Mouse (Mus musculus): ENCODE results near the gene Igf2bp3.
A peak's percentile ranks its signal among the peaks of the same experiment; 100 is the strongest.

Igf2bp3 gene

DNA sequence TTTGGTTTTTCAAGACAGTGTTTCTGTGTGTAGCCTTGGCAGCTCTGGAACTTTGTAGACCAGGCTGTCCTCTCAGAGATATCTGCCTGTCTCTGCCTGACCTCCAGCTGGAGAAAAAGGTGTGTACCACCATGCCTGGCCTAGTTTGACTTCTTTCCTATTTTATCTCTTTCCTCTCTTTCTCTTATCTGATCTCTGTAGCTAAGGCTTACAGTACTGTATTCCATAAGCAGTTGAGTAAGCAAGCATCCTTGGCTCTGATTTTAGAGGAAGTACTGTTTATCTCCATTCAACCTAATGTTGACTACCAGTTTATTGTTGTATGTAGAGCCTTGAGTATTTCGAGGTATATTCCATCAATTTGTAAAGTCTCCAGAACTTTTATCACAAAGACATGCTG lies 135.4 kb downstream of the Igf2bp3 start:
- DNase-seq (ENCODE audit: inconsistent age in 2 of 2, low spot score in 1 of 2) = no peak

DNA sequence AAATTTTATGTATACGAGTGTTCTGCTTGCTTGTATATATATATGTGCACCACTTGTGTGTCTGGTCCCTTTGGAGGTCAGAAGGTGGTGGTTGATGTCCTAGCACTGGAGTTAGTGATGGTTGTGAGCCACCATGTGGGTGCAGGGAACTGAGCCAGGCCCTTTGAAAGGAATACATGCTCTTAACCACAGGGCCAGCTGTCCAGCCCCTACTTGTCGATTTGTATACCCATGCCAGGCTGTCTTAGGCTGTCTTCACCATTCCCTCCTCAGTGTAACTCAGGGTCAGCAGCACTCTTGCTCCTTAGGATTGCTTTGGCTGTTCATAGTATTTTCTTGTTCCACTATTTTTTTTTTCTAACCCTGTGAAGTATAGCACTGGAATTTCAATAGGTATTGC lies 136.9 kb downstream of the Igf2bp3 start:
- no peak for DNase-seq (ENCODE audit: inconsistent age in 2 of 2, low spot score in 1 of 2)

DNA sequence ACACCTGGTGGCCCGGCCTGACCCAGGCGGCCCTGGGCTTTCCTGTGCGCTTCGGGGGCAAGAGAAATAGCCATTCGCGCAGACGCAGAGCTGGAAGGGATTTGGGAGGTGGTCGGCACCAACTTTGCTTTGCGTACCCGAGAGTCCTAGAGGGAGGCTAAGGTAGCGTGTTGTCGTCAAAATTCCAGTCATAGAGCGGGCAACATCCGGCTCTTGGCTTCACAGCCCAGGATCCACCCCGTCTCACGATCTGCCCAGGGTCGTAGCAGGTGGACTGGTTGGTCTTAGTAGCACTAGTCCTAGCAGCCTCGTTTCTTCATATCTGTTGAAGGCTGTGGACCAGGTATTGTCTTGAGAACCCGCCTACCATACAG lies 140.7 kb downstream of the Igf2bp3 start:
- DNase-seq (ENCODE audit: inconsistent age in 2 of 2, low spot score in 1 of 2) = no peak

DNA sequence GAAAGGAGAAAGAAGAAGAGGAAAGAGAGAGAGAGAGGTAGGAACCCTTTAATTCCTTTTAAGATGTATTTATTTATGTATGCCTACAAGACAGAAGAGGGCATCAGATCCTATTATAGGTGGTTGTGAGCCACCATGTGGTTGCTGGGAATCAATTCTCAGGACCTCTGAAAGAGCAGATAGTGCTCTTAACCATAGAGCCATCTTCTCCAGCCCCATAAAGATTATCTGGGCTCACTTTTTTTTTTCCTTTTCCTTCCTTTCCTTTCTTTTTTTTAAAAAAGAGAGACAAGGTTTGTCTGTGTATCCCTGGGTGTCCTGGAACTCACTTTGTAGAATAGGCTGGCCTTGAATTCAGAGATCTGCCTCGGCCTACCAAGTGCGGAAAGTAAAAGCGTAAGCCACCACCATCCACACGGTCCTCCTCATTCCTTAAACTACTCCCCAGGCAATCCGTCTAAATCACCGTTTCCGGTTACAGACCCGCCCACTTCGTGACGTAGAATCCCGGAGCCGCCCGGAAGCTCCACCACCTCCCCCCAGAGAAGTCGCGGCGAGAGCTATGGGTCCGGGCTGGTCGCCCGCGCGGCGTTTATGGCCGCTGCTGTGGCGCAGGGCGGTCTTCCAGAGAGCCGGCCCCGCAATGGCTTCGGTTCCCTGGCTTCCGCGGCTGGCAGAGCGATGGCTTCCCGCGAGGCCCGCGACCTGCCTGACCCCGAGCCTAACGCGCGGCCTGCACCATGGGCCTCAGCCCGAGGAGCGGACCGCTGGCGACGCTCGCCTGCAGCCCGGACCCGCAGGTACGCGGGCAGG lies 141.2 kb downstream of the Igf2bp3 start, which contains the start of gene Malsu1:
Gene Malsu1 (plus strand): TSS at position 492 of the 813 bp plus-strand sequence.
- peak; percentile 95 to 99 for DNase-seq (ENCODE audit: inconsistent age in 2 of 2, low spot score in 1 of 2)

DNA sequence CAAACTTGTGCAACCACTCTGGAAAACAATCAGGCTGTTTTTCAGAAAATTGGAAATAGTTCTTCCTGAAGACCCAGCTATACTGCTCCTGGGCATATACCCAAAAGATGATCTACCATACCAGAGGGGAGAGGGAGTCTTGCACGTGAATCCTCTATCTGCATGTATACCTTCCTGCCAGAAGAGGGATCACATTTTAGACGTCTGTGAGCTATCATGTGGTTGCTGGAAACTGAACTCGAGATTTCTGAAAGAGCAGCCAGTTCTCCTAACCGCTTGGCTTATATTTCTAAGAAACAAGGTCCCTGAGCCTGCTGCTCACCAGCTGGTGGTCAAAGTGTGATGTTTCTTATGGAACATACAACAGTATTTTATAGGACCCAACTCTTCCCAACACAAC lies 146.4 kb downstream of the Igf2bp3 start:
- DNase-seq (ENCODE audit: inconsistent age in 2 of 2, low spot score in 1 of 2) = no peak

DNA sequence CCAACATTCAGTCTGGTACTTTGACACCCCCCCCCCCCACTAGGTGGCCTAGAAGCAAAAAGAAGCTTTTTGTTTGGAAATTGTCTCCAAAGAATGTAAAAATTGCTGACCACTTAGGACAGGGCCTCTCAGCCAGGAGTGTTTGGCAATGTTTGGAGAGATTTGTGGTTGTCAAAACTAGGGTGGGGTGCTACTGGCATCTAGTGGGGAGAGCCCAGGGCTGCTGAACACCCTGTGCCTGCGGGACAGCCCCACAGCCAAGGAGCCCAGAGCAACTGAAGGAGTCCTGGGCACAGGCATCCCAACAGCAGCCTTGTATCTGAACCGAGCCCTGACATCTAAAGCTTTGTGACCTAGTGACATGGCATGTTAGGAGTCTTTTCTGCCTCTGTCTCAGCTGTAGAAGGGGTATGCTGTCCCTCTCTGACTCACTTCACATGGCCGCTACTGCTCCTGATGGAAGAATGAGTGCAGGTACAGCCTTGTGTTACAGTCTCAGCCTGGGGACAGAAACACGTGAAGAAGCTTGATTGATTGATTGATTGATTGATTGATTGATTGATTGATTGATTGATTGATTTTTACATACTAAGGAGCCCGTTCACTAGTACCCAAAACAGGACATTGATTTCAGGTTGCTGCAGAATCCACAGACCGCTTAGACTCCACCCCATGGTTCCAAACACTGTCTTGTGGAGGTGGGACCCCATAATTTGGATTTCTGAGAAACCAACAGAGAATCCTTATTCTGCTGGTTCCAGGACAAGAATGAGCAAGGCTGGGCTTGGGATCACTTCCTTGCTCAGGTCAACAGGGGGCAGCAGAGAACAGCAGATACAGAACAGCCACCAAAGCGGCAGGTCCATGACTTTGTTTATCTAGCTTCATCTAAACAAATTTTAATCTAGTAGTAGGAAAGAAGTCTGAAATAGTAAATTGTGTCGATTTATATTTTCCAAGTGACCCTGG lies 157.4 kb downstream of the Igf2bp3 start:
- peak; percentile 67 to 91 for DNase-seq (ENCODE audit: inconsistent age in 2 of 2, low spot score in 1 of 2)

DNA sequence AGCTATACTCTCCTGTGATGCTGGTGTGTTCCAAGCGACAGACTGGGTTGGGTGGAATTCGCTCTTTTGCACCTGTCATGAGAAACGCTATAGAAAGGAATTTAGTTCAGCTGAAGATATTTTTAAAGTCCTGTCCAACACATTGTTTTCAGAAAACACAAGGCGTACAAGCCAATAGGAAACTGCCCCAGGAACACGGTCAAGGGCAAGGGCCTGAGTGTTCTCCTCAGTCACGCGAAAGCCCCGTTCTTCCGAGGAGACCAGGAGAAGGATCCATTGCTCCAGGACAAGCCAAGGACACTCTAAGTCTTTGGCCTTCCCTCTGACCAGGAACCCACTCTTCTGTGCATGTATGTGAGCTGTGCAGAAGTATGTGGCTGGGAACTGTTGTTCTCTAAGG lies 158.7 kb downstream of the Igf2bp3 start:
- DNase-seq (ENCODE audit: inconsistent age in 2 of 2, low spot score in 1 of 2) = no peak

DNA sequence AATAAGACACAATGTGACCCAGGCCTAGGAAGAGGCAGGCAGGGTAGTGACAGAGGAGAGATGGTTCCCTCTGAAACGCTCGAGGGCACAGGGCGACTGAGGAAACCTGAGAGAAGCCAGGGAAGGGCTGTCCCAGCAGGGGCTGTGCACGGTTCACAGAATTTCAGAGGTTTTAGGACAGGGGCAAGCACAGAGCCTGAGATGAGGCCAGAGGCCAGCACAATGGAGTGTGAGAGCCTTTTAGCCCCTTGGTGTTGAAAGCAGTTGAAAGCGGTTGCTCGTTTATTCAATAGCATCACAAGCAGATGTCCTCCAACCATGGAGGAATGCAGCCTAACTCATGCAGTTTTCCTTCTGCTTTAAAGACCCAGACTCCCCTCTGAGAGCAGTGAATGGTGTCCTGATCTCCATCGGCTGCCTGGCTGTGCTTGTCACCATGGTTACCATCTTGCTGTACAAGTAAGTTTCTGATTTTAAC lies 159.5 kb downstream of the Igf2bp3 start:
- no peak for DNase-seq (ENCODE audit: inconsistent age in 2 of 2, low spot score in 1 of 2)

DNA sequence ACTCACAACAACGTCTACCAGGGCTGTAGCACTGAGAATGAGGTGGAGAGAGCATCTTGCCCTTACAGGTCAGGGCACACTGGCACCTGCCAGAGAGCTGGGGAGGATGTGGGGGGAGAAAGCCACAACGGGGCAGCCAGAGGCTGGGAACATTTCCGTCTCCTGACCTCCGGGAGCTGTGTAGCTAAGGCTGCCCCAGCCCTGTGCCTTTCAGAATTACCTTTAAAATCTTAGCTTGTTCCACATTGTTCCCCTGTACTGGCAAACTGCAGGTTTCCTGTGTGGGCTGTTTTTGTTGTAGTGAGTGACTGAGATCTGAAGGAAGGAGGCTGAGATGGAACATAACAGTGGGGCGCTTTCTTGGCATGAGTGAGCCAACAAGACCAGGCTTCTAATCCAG lies 162.6 kb downstream of the Igf2bp3 start:
- DNase-seq (ENCODE audit: inconsistent age in 2 of 2, low spot score in 1 of 2) = no peak

DNA sequence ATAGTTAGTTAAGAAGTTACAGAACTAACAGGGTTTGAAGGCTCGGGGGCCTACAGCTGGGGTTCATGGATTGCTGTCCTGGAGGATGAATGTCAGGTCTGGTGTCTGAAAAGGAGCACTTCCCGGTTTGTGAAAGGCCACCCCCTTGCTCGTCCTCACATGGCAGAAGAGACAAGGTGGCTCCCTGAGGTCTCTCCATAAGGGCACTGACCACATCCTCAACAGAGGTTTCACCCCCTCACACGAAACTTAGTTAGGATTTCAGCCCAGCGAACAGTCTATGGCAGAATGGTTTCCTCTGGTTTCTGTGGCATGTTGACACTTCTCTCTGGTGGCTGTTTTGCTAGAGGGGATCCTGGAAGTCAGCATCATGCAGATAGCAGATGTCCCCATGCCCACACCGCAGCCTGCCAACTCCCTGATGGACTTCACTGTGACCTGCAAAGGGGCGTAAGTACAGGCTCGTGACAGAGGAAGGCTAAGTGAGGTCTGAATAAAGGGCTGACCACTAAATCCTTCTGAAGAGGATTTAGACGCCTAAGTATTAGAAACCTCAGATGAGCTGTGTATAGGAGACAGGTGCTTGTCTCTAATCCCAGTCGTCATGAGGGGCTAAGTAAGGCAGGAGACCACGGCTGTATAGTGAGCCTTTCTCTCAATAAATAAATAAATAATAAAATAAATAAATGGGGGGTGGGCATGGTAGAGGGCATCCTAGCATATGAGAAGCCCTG lies 163.9 kb downstream of the Igf2bp3 start:
- DNase-seq (ENCODE audit: inconsistent age in 2 of 2, low spot score in 1 of 2) = no peak

DNA sequence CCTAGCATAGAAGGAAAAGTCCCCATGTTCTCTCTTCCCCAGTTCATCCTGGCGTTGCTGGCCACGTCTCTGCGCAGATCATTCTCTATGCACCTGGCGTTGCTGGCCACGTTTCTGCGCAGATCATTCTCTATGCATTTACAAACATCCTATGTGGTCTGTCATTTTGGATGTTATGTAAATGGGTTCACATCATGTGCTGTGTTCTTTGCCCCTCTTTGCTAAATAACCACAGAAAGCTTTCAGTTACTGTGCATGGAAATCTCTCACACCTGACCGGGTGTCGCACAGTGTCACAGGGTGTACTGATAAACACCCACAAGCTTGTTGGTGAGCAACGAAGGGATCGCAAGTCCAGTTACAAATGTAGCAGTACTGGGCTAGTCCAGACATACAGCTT lies 166.4 kb downstream of the Igf2bp3 start:
- no peak for DNase-seq (ENCODE audit: inconsistent age in 2 of 2, low spot score in 1 of 2)

DNA sequence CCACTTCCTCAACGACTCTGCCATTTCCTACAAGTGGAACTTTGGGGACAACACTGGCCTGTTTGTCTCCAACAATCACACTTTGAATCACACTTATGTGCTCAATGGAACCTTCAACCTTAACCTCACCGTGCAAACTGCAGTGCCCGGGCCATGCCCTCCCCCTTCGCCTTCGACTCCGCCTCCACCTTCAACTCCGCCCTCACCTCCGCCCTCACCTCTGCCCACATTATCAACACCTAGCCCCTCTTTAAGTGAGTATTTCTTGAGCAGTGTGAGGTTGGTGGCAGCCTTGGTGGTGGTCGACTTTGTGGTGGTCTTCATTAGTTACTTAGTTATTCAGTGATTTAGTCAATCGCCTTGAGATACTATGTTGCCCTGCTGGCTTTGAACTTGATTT lies 166.9 kb downstream of the Igf2bp3 start:
- DNase-seq (ENCODE audit: inconsistent age in 2 of 2, low spot score in 1 of 2) = no peak

DNA sequence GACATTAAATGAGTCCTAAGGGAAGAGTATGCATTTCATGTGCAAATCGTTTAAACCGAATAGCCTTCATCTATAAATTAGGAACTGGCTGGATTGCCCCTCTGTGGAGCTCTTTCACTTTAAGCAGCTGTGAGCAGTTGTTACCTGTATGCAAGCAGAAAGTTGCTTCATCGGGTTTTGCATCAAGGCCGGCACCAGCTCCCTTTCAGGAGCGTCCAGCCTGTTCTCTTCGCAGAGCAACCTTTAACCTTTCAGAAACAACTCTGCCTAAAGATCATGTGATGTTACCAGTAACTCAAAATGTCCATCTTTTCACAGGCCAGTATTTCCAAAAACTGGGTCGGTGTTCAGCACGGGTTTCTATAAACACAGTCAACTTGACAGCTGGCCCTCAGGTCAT lies 167.8 kb downstream of the Igf2bp3 start:
- DNase-seq (ENCODE audit: inconsistent age in 2 of 2, low spot score in 1 of 2) = no peak

DNA sequence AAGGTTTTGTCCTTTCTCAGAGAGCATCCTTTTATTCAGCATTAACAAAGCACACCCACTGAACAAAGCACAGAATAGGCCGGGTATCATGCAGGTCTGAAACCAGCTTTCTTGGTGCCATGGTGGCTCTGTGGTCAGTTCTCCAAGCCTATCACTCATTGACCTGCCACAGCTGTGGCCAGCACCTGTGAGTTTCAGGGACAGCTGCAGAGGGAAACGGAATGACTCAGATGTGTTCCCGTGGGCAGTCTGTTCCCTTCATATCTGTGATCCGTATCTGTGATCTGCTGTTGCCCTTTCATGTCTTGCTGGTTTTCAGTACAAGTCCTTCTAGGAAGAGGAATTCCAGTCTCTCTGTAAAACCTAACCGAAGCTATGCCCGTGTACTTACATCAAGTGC lies 168.3 kb downstream of the Igf2bp3 start:
- peak in 1 of 2 experiments; percentile 31 for DNase-seq (ENCODE audit: inconsistent age in 2 of 2, low spot score in 1 of 2)

DNA sequence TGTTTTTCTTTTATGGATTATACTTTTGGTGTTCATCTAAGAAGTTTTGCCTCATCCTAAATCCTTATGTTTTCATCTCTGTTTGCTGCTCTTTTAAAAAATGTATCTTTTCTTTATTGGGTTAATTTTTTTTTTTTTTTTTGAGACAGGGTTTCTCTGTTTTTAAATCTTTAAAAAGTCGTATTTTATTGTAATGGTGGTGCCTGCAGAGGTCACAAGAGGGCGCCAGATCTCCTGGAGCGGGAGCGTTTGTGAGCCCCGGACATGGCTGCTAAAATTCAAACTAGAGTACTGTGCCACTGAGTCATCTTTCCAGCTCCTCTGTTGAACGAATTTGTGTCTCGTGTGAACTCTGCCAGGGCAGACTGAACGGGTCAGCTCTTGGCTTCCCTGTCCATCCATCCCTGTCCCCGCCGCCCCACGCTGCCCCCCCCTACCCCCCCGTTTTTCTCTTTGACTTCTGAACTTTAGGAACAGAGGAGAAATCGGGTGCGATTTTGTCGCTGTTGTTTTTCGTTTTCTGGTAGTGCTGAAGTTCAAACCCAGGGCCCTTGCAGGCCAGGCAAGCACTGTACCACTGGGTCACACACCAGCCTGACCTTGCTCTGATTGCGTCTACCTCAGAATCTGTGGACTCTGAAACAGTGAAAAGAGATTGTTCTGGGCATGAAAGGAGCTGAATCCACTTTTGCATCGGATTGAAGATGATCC lies 175.1 kb downstream of the Igf2bp3 start:
- DNase-seq (ENCODE audit: inconsistent age in 2 of 2, low spot score in 1 of 2) = peak; percentile 59 to 81

DNA sequence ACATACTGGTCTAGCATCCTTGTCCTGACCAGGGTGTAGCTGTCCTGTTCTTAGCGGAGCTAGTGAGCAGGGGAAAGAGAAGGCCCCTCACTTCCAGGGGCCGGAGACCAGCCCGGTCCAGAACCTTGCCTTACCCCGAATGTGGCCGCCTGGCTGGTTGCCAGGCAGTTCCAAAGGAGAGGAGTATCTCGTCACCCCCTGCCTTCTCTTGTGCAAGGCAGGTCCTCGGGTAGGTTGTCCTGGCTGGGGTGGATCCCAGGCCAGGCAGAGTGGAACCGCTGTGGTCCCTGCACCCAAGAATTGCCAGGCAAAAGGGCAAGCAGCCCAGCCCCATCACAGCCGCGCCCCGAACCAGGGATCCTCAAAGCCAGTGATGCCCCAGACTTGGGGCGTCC lies 177.5 kb downstream of the Igf2bp3 start:
- no peak for DNase-seq (ENCODE audit: inconsistent age in 2 of 2, low spot score in 1 of 2)

DNA sequence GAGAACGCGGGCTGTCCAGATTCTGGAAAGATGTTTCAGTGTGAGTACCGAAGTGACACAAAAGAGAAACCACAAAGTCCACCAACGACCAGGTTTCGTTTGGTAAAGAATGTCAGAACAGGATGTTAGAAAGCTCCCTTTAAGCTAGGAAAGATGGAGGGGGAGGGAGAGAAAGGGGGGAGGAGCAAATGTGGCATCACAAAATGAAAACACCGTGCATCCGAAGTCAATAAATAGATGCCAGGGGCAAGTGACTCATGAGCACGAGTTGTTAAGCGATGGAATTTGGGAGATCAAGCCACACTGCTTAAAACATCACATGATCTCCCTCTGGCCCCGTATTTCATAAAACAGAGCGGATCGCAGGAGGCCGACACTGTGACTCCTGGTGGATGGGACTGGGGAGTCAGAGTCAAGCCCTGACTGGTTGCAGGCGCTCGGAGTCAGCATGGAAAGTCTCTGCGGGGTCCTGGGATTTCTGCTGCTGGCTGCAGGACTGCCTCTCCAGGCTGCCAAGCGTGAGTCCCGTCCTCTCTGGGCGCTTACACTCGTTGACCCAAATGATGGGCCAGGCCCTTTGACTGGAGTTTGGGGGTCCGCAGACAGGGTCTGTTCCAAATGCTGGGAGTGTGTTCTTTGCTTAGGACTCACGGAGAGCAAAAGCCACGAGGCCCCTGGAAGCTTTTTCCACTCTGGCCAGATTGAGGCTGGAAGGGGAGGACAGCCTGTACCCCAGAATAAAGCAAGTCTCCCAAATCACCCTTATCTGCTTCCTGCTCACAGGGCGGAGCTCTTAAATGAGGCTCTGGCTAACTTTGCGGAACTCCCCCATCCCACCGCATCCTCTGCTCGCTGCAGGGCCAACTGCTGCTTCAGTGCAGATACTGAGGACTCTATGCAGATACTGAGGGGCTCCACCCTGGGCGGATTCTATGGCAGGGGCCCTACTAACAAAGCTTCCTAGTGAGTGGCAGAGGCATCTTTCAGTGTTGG lies 178.2 kb downstream of the Igf2bp3 start, which contains the start of gene Gpnmb:
Gene Gpnmb (plus strand): TSS at position 272 of the 993 bp plus-strand sequence.
- DNase-seq (ENCODE audit: inconsistent age in 2 of 2, low spot score in 1 of 2) = peak in 1 of 2 experiments; percentile 30

Data from adrenal gland, adult (tissue).